In genomic region chr14:110468457-110469311, GRCm38 (mm10) we compare ENCODE assay signal across 18 mouse cellular contexts.
DNase-seq lines count a peak whose midpoint lies in the region; ATAC-seq and TF ChIP-seq lines count a peak whose summit lies in the region.
"Had no signal": no experiment of that assay in that cellular context is flagged by ENCODE, and none has a peak within 500 bp of the region (broad histone marks: within the 10 kb centered on the region; RNA-seq: fewer than 3 reads in every experiment).

No protein-coding gene starts in this region.

- DNase-seq in midbrain, embryonic 11.5 days (ENCODE audit: low spot score, missing footprints), result no peak
- DNase-seq in forebrain, postnatal 0 days, result peak; percentile 1
- DNase-seq in hindbrain, postnatal 0 days (ENCODE audit: low spot score), result peak; percentile 46
- DNase-seq in gastrocnemius, postnatal 10 days, result no peak
- DNase-seq in right cerebral cortex, postnatal 4 days, result no peak
- DNase-seq in gastrocnemius, postnatal 36 days, result no peak
- DNase-seq: adrenal gland, postnatal 10 days; cerebellum, adult 18-20 months; heart, adult 2 months; kidney, adult 2 months; kidney, postnatal 36 days; layer of hippocampus, adult 9-11 months; thymus, postnatal 25 days had no signal

- no peak overlapping the region for H3K4me3 ChIP-seq in midbrain, embryonic 11.5 days (ENCODE audit: low read depth, low read length)
- no peak overlapping the region for H3K4me3 ChIP-seq in midbrain, embryonic 16.5 days (ENCODE audit: low read depth, low read length)
- H3K4me3 ChIP-seq in forebrain, postnatal 0 days (ENCODE audit: low read depth, low read length), result no peak overlapping the region
- no peak overlapping the region for H3K4me3 ChIP-seq in hindbrain, postnatal 0 days (ENCODE audit: low read length)
- H3K4me3 ChIP-seq: embryonic facial prominence, embryonic 13.5 days; heart, adult 2 months; limb, embryonic 13.5 days had no signal

- intact Hi-C loops in gastrocnemius, postnatal 36 days (cut with DNase I), result no loop called here

- no peak overlapping the region for H3K27ac ChIP-seq in midbrain, embryonic 11.5 days (ENCODE audit: low read depth, low read length)
- no peak overlapping the region for H3K27ac ChIP-seq in midbrain, embryonic 16.5 days (ENCODE audit: low read length)
- H3K27ac ChIP-seq in forebrain, postnatal 0 days (ENCODE audit: low read depth, low read length), result no peak overlapping the region
- H3K27ac ChIP-seq in hindbrain, postnatal 0 days, result no peak overlapping the region
- H3K27ac ChIP-seq: embryonic facial prominence, embryonic 13.5 days; heart, adult 2 months; limb, embryonic 13.5 days; liver, embryonic 14.5 days had no signal

- no peaks in the 10 kb centered on the region for H3K27me3 ChIP-seq in midbrain, embryonic 11.5 days (ENCODE audit: control insufficient read depth, insufficient read depth, low read length)
- H3K27me3 ChIP-seq in midbrain, embryonic 16.5 days (ENCODE audit: control insufficient read depth, insufficient read depth, low read depth, low read length), result no peaks in the 10 kb centered on the region
- no peaks in the 10 kb centered on the region for H3K27me3 ChIP-seq in forebrain, postnatal 0 days (ENCODE audit: insufficient read depth, low read length)
- no peaks in the 10 kb centered on the region for H3K27me3 ChIP-seq in hindbrain, postnatal 0 days (ENCODE audit: insufficient read depth, low read length)
- H3K27me3 ChIP-seq: embryonic facial prominence, embryonic 13.5 days; limb, embryonic 13.5 days had no signal

- H3K4me1 ChIP-seq in midbrain, embryonic 11.5 days (ENCODE audit: control insufficient read depth, insufficient read depth, low read length), result no peaks in the 10 kb centered on the region; the same call in 1 of the 2 replicates
- no peaks in the 10 kb centered on the region for H3K4me1 ChIP-seq in midbrain, embryonic 16.5 days (ENCODE audit: control insufficient read depth, insufficient read depth, low read length)
- no peaks in the 10 kb centered on the region for H3K4me1 ChIP-seq in forebrain, postnatal 0 days (ENCODE audit: insufficient read depth)
- H3K4me1 ChIP-seq in hindbrain, postnatal 0 days (ENCODE audit: insufficient read depth, low read length), result no peaks in the 10 kb centered on the region
- H3K4me1 ChIP-seq: embryonic facial prominence, embryonic 13.5 days; limb, embryonic 13.5 days had no signal

- ATAC-seq in midbrain, embryonic 11.5 days (ENCODE audit: low FRiP score), result peak; percentile 70
- no peak for ATAC-seq in midbrain, embryonic 16.5 days
- no peak for ATAC-seq in forebrain, postnatal 0 days
- ATAC-seq in hindbrain, postnatal 0 days, result peak; percentile 79
- ATAC-seq: lung, postnatal 0 days had no signal

- no peaks in the 10 kb centered on the region for H3K9me3 ChIP-seq in midbrain, embryonic 11.5 days (ENCODE audit: control insufficient read depth, low read length)
- H3K9me3 ChIP-seq in midbrain, embryonic 16.5 days (replicated peaks; ENCODE audit: control insufficient read depth, low read length, poor library complexity, severe bottlenecking), result no peaks in the 10 kb centered on the region
- no peaks in the 10 kb centered on the region for H3K9me3 ChIP-seq in forebrain, postnatal 0 days (ENCODE audit: low read length)
- H3K9me3 ChIP-seq in hindbrain, postnatal 0 days (ENCODE audit: low read length), result no peaks in the 10 kb centered on the region
- H3K9me3 ChIP-seq: embryonic facial prominence, embryonic 13.5 days; limb, embryonic 13.5 days had no signal

- no peak for TF ChIP-seq CTCF in forebrain, postnatal 0 days (IDR thresholded peaks at IDR 0.05; ENCODE audit: low read depth)
- TF ChIP-seq CTCF in hindbrain, postnatal 0 days (IDR thresholded peaks at IDR 0.05; ENCODE audit: low read depth), result no peak

- H3K9ac ChIP-seq in midbrain, embryonic 11.5 days (ENCODE audit: low read length), result no peak overlapping the region
- no peak overlapping the region for H3K9ac ChIP-seq in midbrain, embryonic 16.5 days (ENCODE audit: low read depth, low read length)
- H3K9ac ChIP-seq in forebrain, postnatal 0 days, result no peak overlapping the region
- no peak overlapping the region for H3K9ac ChIP-seq in hindbrain, postnatal 0 days (replicated peaks; ENCODE audit: low read length)
- H3K9ac ChIP-seq: embryonic facial prominence, embryonic 13.5 days; limb, embryonic 13.5 days; liver, embryonic 14.5 days had no signal

- 75% methylated on average over 6 of the region's 6 CpGs for WGBS in midbrain, embryonic 11.5 days
- 42% methylated on average over 6 of the region's 6 CpGs for WGBS in midbrain, embryonic 16.5 days
- 35% methylated on average over 6 of the region's 6 CpGs for WGBS in forebrain, postnatal 0 days
- WGBS in hindbrain, postnatal 0 days, result 38% methylated on average over 6 of the region's 6 CpGs

- no peaks in the 10 kb centered on the region for H3K36me3 ChIP-seq in midbrain, embryonic 11.5 days (ENCODE audit: control insufficient read depth, insufficient read depth, low read length)
- H3K36me3 ChIP-seq in midbrain, embryonic 16.5 days (ENCODE audit: control insufficient read depth, insufficient read depth, low read length), result no peaks in the 10 kb centered on the region
- H3K36me3 ChIP-seq in forebrain, postnatal 0 days (ENCODE audit: insufficient read depth), result no peaks in the 10 kb centered on the region
- no peaks in the 10 kb centered on the region for H3K36me3 ChIP-seq in hindbrain, postnatal 0 days (ENCODE audit: insufficient read depth, low read length)
- H3K36me3 ChIP-seq: embryonic facial prominence, embryonic 13.5 days; limb, embryonic 13.5 days had no signal

- H3K4me2 ChIP-seq in midbrain, embryonic 11.5 days, result no peak overlapping the region
- H3K4me2 ChIP-seq in midbrain, embryonic 16.5 days (ENCODE audit: low read length), result no peak overlapping the region
- H3K4me2 ChIP-seq in forebrain, postnatal 0 days (ENCODE audit: low read depth), result no peak overlapping the region
- H3K4me2 ChIP-seq in hindbrain, postnatal 0 days (ENCODE audit: low read depth, low read length), result no peak overlapping the region
- H3K4me2 ChIP-seq: embryonic facial prominence, embryonic 13.5 days; limb, embryonic 13.5 days had no signal

Comparison
In these comparisons a context has a peak if more than half of its experiments do, and no peak if none do; other contexts are left out.
1. ATAC-seq: peak in midbrain, embryonic 11.5 days (single experiment) and hindbrain, postnatal 0 days (single experiment); none in midbrain, embryonic 16.5 days (single experiment) and forebrain, postnatal 0 days (single experiment).
2. DNase-seq: peak in forebrain, postnatal 0 days (single experiment) and hindbrain, postnatal 0 days (single experiment); none in midbrain, embryonic 11.5 days (single experiment), gastrocnemius, postnatal 10 days (single experiment), right cerebral cortex, postnatal 4 days (single experiment) and gastrocnemius, postnatal 36 days (0 of 2).